Mouse (Mus musculus) adrenal gland, postnatal 14 days (tissue): Measurements from ENCODE around the gene Tsga10ip. TPM values are rescaled to one million over a fixed set of nuclear protein-coding genes. Genes with fewer than 3 reads are reported as not detected.

Source experiments
- DNase-seq: peaks from one replicate; pipeline ENCODE4 v3.0.0; 2021; ENCODE audit warnings: mixed read lengths
- total RNA-seq: library from RNA; stranded (reverse); gene quantifications from 2 replicates; pipeline ENCODE4 v1.2.3, GENCODE M21; 2021

The Tsga10ip gene
- total RNA-seq, 1 experiment from 2014 or later: not detected

DNA sequence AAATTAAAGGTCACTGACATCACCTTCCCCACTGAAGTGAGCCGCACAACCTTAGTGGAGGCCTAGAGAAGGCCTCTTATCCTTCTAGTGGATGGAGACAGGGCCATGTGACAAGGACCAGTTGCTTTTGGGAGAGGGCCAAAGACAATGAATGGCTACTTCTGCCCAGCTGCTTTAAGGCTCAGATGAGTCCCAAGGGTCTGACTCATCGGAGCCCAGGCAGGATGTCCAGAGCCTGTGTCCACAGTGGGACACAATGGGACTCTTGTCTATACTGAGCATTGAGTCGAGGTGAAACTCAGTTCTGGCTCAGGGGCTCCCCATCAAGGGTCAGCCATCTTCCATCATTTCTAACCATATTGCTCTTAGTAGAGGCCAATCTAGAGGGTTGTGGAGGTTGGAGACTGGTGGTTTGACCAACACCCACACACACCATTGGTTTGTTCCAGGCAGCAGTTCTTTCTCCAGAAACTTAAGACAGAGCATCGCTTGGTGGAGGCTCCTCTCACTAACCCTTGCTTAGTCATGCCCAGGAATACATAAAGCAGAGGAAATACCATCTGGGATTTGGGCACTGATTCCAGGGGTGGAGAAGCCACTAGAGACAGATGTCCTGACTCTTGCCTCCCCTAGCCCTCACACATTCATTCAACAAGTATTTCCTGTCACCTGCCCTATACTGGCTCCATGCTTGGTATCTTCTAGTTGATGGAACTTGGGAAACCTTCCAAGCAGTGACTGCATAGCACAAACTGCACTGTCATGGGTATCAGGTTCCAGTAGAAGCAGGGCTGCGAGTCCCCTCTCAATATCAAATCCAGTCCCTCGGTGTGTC is 56.8 kb downstream of the Tsga10ip start:
- DNase-seq: no peak

DNA sequence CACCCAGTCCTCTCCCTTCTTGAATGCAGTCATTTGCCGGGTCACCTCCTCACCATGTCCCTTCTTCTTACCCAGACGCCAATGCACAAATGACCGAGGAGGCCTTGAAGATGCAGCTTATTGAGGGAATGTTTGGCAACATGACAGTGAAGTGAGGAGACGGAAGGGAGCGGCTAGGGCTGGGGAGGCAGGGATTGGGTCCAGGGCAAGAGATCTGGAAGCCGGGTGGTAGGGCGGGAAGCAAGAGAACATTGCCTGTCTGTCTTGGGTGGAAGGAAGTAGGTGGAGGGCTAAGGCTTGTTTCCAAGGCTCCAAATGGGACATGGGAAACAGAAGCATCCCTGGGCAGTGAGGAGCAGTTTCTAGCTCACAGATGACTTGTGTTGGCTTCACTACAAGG is 61.0 kb downstream of the Tsga10ip start:
- no peak for DNase-seq

Other genes with a start within 250 kb of the Tsga10ip start
- 20.4 and 25.5 TPM in 2 replicates for gene Pacs1, start 129.4 kb downstream of the Tsga10ip start, total RNA-seq
- 167 and 170 TPM in 2 replicates for gene Sf3b2, start 107.1 kb downstream of the Tsga10ip start, total RNA-seq
- gene Gal3st3, start 104.2 kb downstream of the Tsga10ip start, total RNA-seq: 0.22 and 0.49 TPM in 2 replicates
- gene Catsper1, start 66.8 kb downstream of the Tsga10ip start, total RNA-seq: not detected in 2 replicates
- gene Cst6, start 53.0 kb downstream of the Tsga10ip start, total RNA-seq: 1.3 and 2.8 TPM in 2 replicates
- gene Eif1ad, start 35.8 kb downstream of the Tsga10ip start, total RNA-seq: 29.0 and 29.9 TPM in 2 replicates
- 144 and 153 TPM in 2 replicates for gene Banf1, start 35.4 kb downstream of the Tsga10ip start, total RNA-seq
- gene Sart1, start 13.8 kb downstream of the Tsga10ip start, total RNA-seq: 73.0 and 75.7 TPM in 2 replicates
- gene Drap1, start 22.5 kb upstream of the Tsga10ip start, total RNA-seq: 210 and 236 TPM in 2 replicates
- gene AI837181, start 22.6 kb upstream of the Tsga10ip start, total RNA-seq: 36.8 and 45.1 TPM in 2 replicates
- 0.98 and 1.1 TPM in 2 replicates for gene Fosl1, start 45.0 kb upstream of the Tsga10ip start, total RNA-seq
- 8.8 and 11.2 TPM in 2 replicates for gene Ccdc85b, start 55.4 kb upstream of the Tsga10ip start, total RNA-seq
- gene Fibp, start 58.1 kb upstream of the Tsga10ip start, total RNA-seq: 70.8 and 92.6 TPM in 2 replicates
- gene Ctsw, start 66.0 kb upstream of the Tsga10ip start, total RNA-seq: 0.85 and 4.2 TPM in 2 replicates
- gene Efemp2, start 71.4 kb upstream of the Tsga10ip start, total RNA-seq: 42.5 and 45.9 TPM in 2 replicates
- 22.3 and 28.6 TPM in 2 replicates for gene Mus81, start 85.9 kb upstream of the Tsga10ip start, total RNA-seq
- gene Cfl1, start 87.9 kb upstream of the Tsga10ip start, total RNA-seq: 640 and 706 TPM in 2 replicates
- gene 1700020D05Rik, start 101.3 kb upstream of the Tsga10ip start, total RNA-seq: 1.0 and 2.2 TPM in 2 replicates
- gene Snx32, start 108.0 kb upstream of the Tsga10ip start, total RNA-seq: 10.4 and 11.8 TPM in 2 replicates
- not detected in 2 replicates for gene Ovol1, start 158.1 kb upstream of the Tsga10ip start, total RNA-seq
- gene Ap5b1, start 165.5 kb upstream of the Tsga10ip start, total RNA-seq: 7.3 and 8.0 TPM in 2 replicates
- 106 and 113 TPM in 2 replicates for gene Rnaseh2c, start 199.3 kb upstream of the Tsga10ip start, total RNA-seq
- gene Kat5, start 207.7 kb upstream of the Tsga10ip start, total RNA-seq: 54.8 and 62.0 TPM in 2 replicates
- 60.7 and 65.1 TPM in 2 replicates for gene Rela, start 235.0 kb upstream of the Tsga10ip start, total RNA-seq